Mouse (Mus musculus) intestine, postnatal 0 days (tissue): Measurements from ENCODE around the gene Ankfn1. TPM values are rescaled to one million over a fixed set of nuclear protein-coding genes. Genes with fewer than 3 reads are reported as not detected.

Experiments used
- ATAC-seq: fragments of 200-750 bp; cut with Nextera tagmentation; 2 replicates; pipeline ENCODE4 v1.8.0; 2017; ENCODE audit warnings: mild to moderate bottlenecking, moderate TSS enrichment, moderate library complexity
- H3K27ac ChIP-seq: fragments of 300-500 bp; sonication (generic); 2 replicates; pipeline ENCODE4 v1.5.1; 2014; ENCODE audit warnings: mild to moderate bottlenecking, low read depth, low read length, moderate library complexity
- H3K27me3 ChIP-seq: fragments of 300-500 bp; sonication (generic); replicated peaks from 2 replicates; pipeline ENCODE4 v1.6.1; 2014; ENCODE audit warnings: low read length, mixed read lengths; ENCODE audit not compliant: control insufficient read depth, insufficient read depth
- H3K36me3 ChIP-seq: fragments of 300-500 bp; sonication (generic); 2 replicates; pipeline ENCODE4 v1.6.1; 2014; ENCODE audit warnings: mild to moderate bottlenecking, moderate library complexity; ENCODE audit not compliant: control insufficient read depth, insufficient read depth
- H3K4me1 ChIP-seq: fragments of 300-500 bp; sonication (generic); replicated peaks from 2 replicates; pipeline ENCODE4 v1.6.1; 2014; ENCODE audit warnings: antibody characterized with exemption, low read length, mixed read lengths; ENCODE audit not compliant: control insufficient read depth, insufficient read depth
- H3K4me2 ChIP-seq: fragments of 300-500 bp; sonication (generic); replicated peaks from 2 replicates; pipeline ENCODE4 v1.6.1; 2014; ENCODE audit warnings: low read depth, mild to moderate bottlenecking, moderate library complexity
- H3K4me3 ChIP-seq: fragments of 300-500 bp; sonication (generic); 2 replicates; pipeline ENCODE4 v1.5.1; 2014; ENCODE audit warnings: low read depth, low read length
- H3K9ac ChIP-seq: fragments of 300-500 bp; sonication (generic); 2 replicates; pipeline ENCODE4 v1.6.1; 2014; ENCODE audit warnings: mild to moderate bottlenecking, low read depth, low read length
- H3K9me3 ChIP-seq: fragments of 300-500 bp; sonication (generic); 2 replicates; pipeline ENCODE4 v1.6.1; 2016; ENCODE audit warnings: mixed run types; ENCODE audit not compliant: control insufficient read depth
- CTCF ChIP-seq: sonication (generic); IDR thresholded peaks from 2 replicates; pipeline ENCODE4 v1.5.1; 2016; ENCODE audit warnings: low read depth, mild to moderate bottlenecking, control low read depth, antibody characterized with exemption, moderate library complexity
- WGBS: fragments of 180-500 bp; shearing (Covaris S2); extraction: QIAGEN DNeasy Blood & Tissue Kit; methylation state at CpG from one replicate; pipeline ENCODE4 v1.1.7; 2014; 5-methylcytosine and 5-hydroxymethylcytosine counted together
- polyA plus RNA-seq: library from polyadenylated mRNA; unstranded; fragments of >200 nt; fragmentation: Nextera tagmentation; extraction: Ambion mirVana; gene quantifications from 2 replicates; pipeline ENCODE4 v1.2.1, GENCODE M21; 2015

Ankfn1 gene
- polyA plus RNA-seq, 1 experiment from 2014 or later = not detected

DNA sequence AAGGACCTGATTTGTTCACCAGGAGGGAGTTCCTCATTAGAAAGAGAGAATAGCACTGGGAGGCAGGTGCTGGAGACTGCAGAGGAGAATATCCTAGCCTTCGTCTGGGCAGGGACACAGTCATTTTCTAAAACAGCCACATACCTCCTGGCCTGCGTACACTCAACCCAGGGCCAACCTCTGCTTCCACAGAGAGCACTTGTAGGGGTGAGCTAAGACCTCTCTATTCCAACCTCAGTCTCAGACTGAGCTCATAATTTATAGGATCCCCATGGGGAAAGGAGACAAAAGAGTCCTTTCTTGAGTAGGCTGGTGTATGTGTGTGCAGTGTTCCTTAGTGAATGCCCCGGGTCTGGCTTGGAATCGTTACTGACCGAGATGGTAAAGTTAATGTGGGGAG lies 418.9 kb downstream of the Ankfn1 start:
- WGBS = 79% methylated on average over 5 of the region's 5 CpGs
- ATAC-seq = no peak

DNA sequence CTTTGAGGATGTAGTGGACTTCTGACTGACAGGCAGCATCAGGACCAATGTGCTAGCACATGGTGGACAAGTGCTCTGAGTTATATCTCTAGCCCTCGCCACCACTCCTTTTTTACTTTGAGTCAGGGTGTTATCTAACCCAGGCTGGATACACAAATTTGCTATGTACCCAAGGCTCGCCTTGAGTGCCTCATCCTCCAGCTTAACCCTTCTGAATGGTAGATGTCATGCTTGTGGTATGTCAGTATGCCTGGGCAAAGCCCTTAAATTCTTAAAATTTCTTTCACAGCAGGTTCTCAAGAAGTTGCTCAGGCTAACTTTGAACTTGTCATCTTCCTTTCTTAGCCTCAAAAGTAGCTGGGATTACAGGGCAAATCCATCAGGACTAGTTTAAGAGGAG lies 421.0 kb downstream of the Ankfn1 start:
- WGBS = 55% methylated on average over 2 of the region's 2 CpGs
- no peaks in the 10 kb centered on the region for H3K36me3 ChIP-seq
- H3K9ac ChIP-seq = no peak overlapping the region
- no peaks in the 10 kb centered on the region for H3K4me1 ChIP-seq
- TF ChIP-seq CTCF = no peak
- H3K27me3 ChIP-seq = no peaks in the 10 kb centered on the region
- no peak for ATAC-seq
- no peak overlapping the region for H3K27ac ChIP-seq
- no peak overlapping the region for H3K4me3 ChIP-seq
- H3K9me3 ChIP-seq = no peaks in the 10 kb centered on the region
- no peak overlapping the region for H3K4me2 ChIP-seq

More for the DNA sequence above, 418.9 kb downstream of the Ankfn1 start:
- Histone ChIP-seq H3K36me3 (no peaks in the 10 kb centered on the region), H3K9me3 (no peaks in the 10 kb centered on the region), H3K4me3 (no peak overlapping the region), H3K4me2 (no peak overlapping the region), H3K9ac (no peak overlapping the region), H3K27me3 (no peaks in the 10 kb centered on the region), H3K27ac (no peak overlapping the region), H3K4me1 (no peaks in the 10 kb centered on the region)
- no peak for TF ChIP-seq CTCF

DNA sequence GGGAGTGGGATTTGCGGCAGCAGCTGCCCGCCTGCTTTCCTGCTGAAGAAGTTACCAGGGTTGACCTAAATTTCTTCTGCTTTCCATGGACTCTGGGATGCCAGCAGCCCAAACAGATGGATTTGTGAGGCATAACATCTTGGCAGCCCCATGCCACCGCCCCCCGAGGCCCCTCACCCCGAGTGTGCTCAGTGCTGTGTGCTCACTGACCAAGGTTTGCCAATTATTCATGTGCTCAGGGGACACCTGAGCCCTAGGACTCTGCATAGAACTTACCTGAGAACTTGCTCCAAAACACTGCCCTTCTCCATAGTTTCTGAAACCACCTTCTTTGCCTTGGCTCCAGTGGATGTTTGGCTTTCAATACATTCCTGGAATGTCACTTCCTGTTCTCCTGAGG lies 421.4 kb downstream of the Ankfn1 start:
- Histone ChIP-seq H3K9ac (no peak overlapping the region), H3K4me1 (no peaks in the 10 kb centered on the region), H3K27ac (no peak overlapping the region), H3K4me3 (no peak overlapping the region), H3K4me2 (no peak overlapping the region), H3K36me3 (no peaks in the 10 kb centered on the region), H3K9me3 (no peaks in the 10 kb centered on the region), H3K27me3 (no peaks in the 10 kb centered on the region)
- WGBS = 61% methylated on average over 5 of the region's 5 CpGs
- no peak for ATAC-seq
- no peak for TF ChIP-seq CTCF

DNA sequence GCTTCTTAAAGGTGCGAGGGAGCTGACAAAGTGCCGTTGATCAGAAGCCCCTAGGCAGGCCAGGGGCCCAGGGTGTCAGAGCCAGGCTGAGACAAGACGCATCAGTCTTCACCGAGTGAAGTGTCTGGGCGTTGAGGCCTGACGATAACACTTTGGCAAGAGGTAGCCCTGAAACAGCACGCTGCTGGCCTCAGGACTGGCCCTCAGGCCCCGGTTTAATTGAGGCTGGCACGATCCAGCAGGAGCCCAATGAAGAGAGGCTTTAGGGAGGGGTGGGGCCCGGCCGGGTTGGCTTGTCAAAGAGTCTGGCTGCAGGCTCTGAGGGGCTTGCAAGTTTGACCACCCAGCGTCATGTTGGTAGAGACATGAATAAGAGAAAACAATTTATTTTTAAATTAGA lies 437.2 kb downstream of the Ankfn1 start:
- WGBS = 58% methylated on average over 12 of the region's 12 CpGs
- H3K27me3 ChIP-seq = no peaks in the 10 kb centered on the region
- no peak for TF ChIP-seq CTCF
- H3K9me3 ChIP-seq = no peaks in the 10 kb centered on the region
- H3K36me3 ChIP-seq = no peaks in the 10 kb centered on the region
- H3K27ac ChIP-seq = no peak overlapping the region
- no peaks in the 10 kb centered on the region for H3K4me1 ChIP-seq
- H3K9ac ChIP-seq = no peak overlapping the region
- ATAC-seq = no peak
- H3K4me3 ChIP-seq = no peak overlapping the region
- H3K4me2 ChIP-seq = no peak overlapping the region

Other genes with a start within 250 kb of the Ankfn1 start
- gene Pctp, start 225.2 kb upstream of the Ankfn1 start, polyA plus RNA-seq = 10.5 TPM in 2 replicates